Mouse (Mus musculus): ENCODE measurements around the gene Tmem262.

Gene Tmem262

GRCm38 (mm10) chr19:6102169-6102853 lies 22.5 kb downstream of the Tmem262 start:
- no peak for DNase-seq (ENCODE audit: low spot score in 2 of 2)

- DNase-seq (ENCODE audit: low spot score in 2 of 2), result no peak
These were observed 24.6 kb downstream of the Tmem262 start for GRCm38 (mm10) chr19:6104476-6104875.

- DNase-seq (ENCODE audit: low spot score in 2 of 2), result no peak
These were observed 25.8 kb downstream of the Tmem262 start, which contains the start of gene Naaladl1 for GRCm38 (mm10) chr19:6105586-6105985. TSS of gene Naaladl1 (plus strand) at chr19:6105782.

GRCm38 (mm10) chr19:6113116-6113515 lies 33.3 kb downstream of the Tmem262 start:
- DNase-seq (ENCODE audit: low spot score in 2 of 2), result no peak

GRCm38 (mm10) chr19:6116113-6116850 lies 36.4 kb downstream of the Tmem262 start:
- no peak for DNase-seq (ENCODE audit: low spot score in 2 of 2)

GRCm38 (mm10) chr19:6117346-6117985 lies 37.6 kb downstream of the Tmem262 start:
- DNase-seq (ENCODE audit: low spot score in 2 of 2), result no peak

GRCm38 (mm10) chr19:6117986-6118676 lies 38.3 kb downstream of the Tmem262 start, which contains the start of gene Sac3d1:
TSS of gene Sac3d1 (minus strand) at chr19:6118650.
- peak; percentile 84 to 85 for DNase-seq (ENCODE audit: low spot score in 2 of 2)

GRCm38 (mm10) chr19:6118677-6119185 lies 38.9 kb downstream of the Tmem262 start:
- no peak for DNase-seq (ENCODE audit: low spot score in 2 of 2)

GRCm38 (mm10) chr19:6121761-6122160 lies 41.9 kb downstream of the Tmem262 start:
- DNase-seq (ENCODE audit: low spot score in 2 of 2), result no peak

GRCm38 (mm10) chr19:6123330-6123729 lies 43.5 kb downstream of the Tmem262 start:
- no peak for DNase-seq (ENCODE audit: low spot score in 2 of 2)

- DNase-seq (ENCODE audit: low spot score in 2 of 2), result no peak
These were observed 45.1 kb downstream of the Tmem262 start for GRCm38 (mm10) chr19:6124898-6125297.

- DNase-seq (ENCODE audit: low spot score in 2 of 2), result peak; percentile 54 to 64
These were observed 46.5 kb downstream of the Tmem262 start for GRCm38 (mm10) chr19:6126289-6126688.

- DNase-seq (ENCODE audit: low spot score in 2 of 2), result no peak
These were observed 47.2 kb downstream of the Tmem262 start for GRCm38 (mm10) chr19:6126789-6127580.

GRCm38 (mm10) chr19:6127760-6128341 lies 48.0 kb downstream of the Tmem262 start, which contains the start of gene Snx15:
TSS of gene Snx15 (minus strand) at chr19:6128304.
- peak; percentile 95 to 97 for DNase-seq (ENCODE audit: low spot score in 2 of 2)
